Mouse (Mus musculus): ENCODE measurements around the gene Agrp. TPM values are rescaled to one million over a fixed set of nuclear protein-coding genes. Genes with fewer than 3 reads are reported as not detected.

The Agrp gene
- polyA plus RNA-seq, 1 experiment from 2014 or later: 0.69 TPM

DNA sequence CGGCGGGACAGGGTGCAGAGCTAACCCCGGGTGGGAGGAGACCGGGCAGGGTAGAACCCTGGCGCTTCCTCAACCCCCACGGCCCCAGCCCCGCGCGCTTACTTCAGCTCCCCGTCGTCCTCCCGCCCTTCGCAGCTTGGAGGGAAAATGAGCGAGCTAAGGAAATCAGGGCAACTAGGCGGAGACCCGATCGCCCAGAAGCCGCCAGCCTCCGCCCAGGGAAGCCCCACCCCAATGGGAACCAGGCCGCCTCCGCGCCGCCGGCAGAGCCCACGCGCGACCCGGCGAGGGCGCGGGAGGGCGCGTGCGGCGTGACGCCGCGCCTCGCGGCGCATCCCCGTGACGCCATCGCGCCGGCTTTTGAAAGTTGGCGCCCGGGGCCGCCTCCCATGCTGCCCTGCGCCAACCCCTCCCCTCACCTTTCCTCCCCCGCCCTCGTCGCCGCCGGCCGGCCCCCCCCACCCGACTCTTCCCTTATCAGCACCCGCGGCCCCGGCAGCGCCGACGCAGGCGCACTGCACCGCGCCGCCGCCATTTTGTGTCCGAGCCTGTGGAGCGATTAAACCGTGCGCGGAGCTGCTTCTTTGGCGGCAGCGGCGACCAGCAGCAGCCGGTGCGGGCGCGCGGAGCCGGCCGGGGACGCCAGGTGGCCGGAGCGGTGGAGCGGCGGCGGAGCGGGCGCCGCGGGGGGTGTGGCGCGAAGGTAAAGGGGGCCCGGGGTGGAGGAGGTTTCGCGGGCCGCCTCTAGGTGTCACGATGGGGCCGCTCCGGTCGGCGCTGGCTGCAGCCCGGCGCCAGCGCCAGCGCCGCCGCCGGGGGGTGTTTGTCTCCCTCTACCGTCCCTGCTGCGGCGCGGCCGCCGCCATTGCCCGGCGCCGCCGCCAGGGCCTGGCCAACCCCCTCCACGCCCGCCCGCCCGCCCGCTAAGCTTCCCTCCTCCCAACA, 903 bp downstream of the Agrp start, which contains the start of gene Ctcf:
Ctcf (plus strand) TSS at position 551 of the 945 bp plus-strand sequence.
- peak; percentile 92 for ATAC-seq (replicated peaks)
- Histone ChIP-seq H3K36me3 (no peaks in the 10 kb centered on the region), H3K9ac (replicated peaks) (peak within 1 kb of the TSS; percentile 98), H3K4me3 (peak within 1 kb of the TSS; percentile 93), H3K4me1 (peaks cover 43% of the 10 kb centered on the region), H3K27ac (replicated peaks) (peak within 1 kb of the TSS; percentile 100), H3K4me2 (replicated peaks) (peak within 1 kb of the TSS; percentile 78), H3K27me3 (no peaks in the 10 kb centered on the region), H3K9me3 (no peaks in the 10 kb centered on the region)
- under 1% methylated on average over 114 of the region's 126 CpGs for WGBS

DNA sequence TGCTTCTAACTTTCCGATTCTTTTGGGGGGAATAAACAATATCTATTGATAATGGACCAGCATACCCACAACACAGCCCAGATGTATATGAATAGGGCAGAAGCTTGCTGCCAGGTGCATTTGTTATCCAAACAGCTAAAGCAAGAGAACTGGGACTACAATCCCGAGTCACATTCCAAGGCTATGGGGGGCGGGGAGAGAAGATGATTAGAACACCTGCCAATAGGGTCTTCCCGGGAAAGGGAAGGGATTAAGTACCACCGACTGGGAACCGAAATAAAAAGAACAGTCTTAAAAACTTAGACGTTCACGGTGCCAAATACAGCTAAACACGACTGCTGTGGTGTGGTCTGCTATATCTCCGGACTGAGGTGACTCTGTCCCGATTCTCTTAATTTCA, 1.7 kb downstream of the Agrp start:
- Histone ChIP-seq H3K9me3 (no peaks in the 10 kb centered on the region), H3K4me3 (peak overlapping the region; percentile 93), H3K36me3 (no peaks in the 10 kb centered on the region), H3K4me1 (peaks cover 37% of the 10 kb centered on the region), H3K9ac (replicated peaks) (peak overlapping the region; percentile 98), H3K27ac (replicated peaks) (peak overlapping the region; percentile 100), H3K27me3 (no peaks in the 10 kb centered on the region), H3K4me2 (replicated peaks) (peak overlapping the region; percentile 78)
- WGBS: 1% methylated on average over 11 of the region's 11 CpGs
- no peak for ATAC-seq (replicated peaks)

DNA sequence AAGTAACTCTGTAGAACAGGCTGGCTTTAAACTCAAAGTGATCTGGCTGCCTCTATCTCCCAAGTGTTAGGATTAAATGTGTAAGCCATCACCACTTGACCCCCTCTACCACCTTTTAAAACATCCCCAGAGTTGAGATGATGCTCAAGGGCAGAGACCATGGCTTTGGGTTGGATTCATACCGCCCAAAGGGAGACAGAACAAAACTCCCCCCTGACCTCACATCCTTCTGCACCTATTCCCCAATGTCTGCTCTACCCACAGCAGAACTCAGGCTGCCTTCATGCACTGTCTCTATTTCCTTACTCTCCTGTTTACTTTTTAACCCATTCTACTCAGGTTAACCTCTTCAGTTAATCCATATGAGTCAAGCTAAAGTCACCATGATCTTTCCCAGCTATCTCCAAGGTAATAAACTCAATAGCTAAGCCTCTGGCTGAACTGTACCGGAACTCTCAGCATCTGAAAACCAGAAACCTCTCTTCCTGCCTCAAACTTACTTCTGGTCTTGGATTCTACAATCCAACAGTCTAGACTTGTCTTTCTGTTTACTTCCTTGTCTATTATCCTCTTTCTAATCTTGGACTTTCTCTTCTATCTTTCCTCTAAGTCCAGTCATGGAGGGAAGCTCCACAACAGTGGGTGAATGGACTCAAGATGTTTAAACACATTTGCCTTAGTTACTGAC, 2.3 kb downstream of the Agrp start:
- Histone ChIP-seq H3K4me3 (peak overlapping the region; percentile 93), H3K4me1 (peaks cover 33% of the 10 kb centered on the region), H3K27ac (replicated peaks) (no peak overlapping the region), H3K27me3 (no peaks in the 10 kb centered on the region), H3K9ac (replicated peaks) (no peak overlapping the region), H3K36me3 (no peaks in the 10 kb centered on the region), H3K9me3 (no peaks in the 10 kb centered on the region), H3K4me2 (replicated peaks) (peak overlapping the region; percentile 78)
- no peak for ATAC-seq (replicated peaks)
- 91% methylated on average over 2 of the region's 2 CpGs for WGBS

DNA sequence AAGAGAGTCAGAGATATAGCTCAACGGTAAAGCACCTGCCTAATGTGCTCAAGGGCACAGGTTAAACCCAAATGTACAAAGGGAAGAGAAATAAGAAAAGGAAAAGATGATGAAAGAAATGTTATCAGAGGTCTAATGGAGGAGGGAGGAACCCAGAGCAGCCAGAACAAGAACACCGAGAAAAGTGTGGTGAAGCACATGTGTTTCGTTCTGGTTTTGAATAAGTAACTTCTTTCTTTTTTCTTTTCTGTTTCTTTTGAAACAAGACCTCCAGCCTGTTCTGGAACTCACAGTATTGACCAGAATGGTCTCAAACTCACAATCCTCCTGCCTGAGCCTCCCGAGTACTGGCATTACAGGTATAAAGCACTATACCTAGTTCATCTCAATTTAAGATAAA, 7.9 kb downstream of the Agrp start:
- H3K4me1 ChIP-seq: peaks cover 7% of the 10 kb centered on the region
- no peak overlapping the region for H3K27ac ChIP-seq (replicated peaks)
- no peaks in the 10 kb centered on the region for H3K27me3 ChIP-seq
- H3K4me2 ChIP-seq (replicated peaks): no peak overlapping the region
- 85% methylated on average over 4 of the region's 4 CpGs for WGBS
- no peaks in the 10 kb centered on the region for H3K36me3 ChIP-seq
- H3K9ac ChIP-seq (replicated peaks): no peak overlapping the region
- no peak overlapping the region for H3K4me3 ChIP-seq
- H3K9me3 ChIP-seq: no peaks in the 10 kb centered on the region
- no peak for ATAC-seq (replicated peaks)

DNA sequence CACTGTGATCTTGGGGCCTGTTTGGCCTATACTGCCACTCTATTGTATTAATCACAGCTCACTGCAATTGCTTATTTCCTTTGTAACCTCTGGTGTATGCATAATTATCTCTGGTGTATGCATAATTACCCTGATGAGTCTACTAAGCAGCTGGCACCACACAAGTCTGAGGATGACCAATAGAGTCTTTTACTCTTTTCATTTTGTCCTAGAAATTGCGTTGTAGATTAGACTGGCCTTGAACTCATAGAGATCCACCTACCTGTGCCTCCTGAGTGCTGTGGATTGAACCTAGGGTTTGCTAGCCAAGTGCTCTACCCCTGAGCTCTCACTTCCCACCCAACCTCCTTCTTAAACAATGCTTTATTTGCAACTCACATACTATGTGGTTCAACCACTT, 11.1 kb downstream of the Agrp start:
- Histone ChIP-seq H3K4me3 (no peak overlapping the region), H3K9me3 (no peaks in the 10 kb centered on the region), H3K4me2 (replicated peaks) (no peak overlapping the region), H3K27ac (replicated peaks) (no peak overlapping the region), H3K9ac (replicated peaks) (no peak overlapping the region), H3K27me3 (no peaks in the 10 kb centered on the region), H3K4me1 (peaks cover 37% of the 10 kb centered on the region), H3K36me3 (peaks cover 6% of the 10 kb centered on the region; the same call in 1 of the 2 replicates)
- WGBS: 63% methylated on average over 1 of the region's 1 CpGs
- ATAC-seq (replicated peaks): no peak

DNA sequence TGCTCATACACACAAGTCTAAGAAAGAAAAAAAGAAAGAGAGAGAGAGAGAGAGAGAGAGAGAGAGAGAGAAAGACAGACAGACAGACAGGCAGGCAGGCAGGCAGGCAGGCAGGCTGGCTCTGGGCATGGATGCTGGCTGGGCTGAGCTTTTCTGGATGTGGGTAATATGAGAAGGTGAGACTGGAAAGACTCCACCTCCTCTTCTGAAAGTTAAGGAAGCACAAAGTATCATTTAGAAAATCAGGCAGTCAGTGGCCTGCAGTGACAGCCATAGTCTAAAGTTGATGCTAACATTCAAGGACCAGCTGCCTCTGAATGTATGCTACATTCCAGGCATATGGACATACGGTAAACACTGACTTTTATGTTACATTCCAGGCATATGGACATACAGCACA, 12.4 kb downstream of the Agrp start:
- Histone ChIP-seq H3K4me3 (no peak overlapping the region), H3K27me3 (no peaks in the 10 kb centered on the region), H3K27ac (replicated peaks) (peak overlapping the region; percentile 76), H3K4me2 (replicated peaks) (no peak overlapping the region), H3K9ac (replicated peaks) (no peak overlapping the region), H3K9me3 (no peaks in the 10 kb centered on the region), H3K4me1 (peaks cover 37% of the 10 kb centered on the region), H3K36me3 (peaks cover 18% of the 10 kb centered on the region)
- no peak for ATAC-seq (replicated peaks)
- 73% methylated on average over 1 of the region's 1 CpGs for WGBS

DNA sequence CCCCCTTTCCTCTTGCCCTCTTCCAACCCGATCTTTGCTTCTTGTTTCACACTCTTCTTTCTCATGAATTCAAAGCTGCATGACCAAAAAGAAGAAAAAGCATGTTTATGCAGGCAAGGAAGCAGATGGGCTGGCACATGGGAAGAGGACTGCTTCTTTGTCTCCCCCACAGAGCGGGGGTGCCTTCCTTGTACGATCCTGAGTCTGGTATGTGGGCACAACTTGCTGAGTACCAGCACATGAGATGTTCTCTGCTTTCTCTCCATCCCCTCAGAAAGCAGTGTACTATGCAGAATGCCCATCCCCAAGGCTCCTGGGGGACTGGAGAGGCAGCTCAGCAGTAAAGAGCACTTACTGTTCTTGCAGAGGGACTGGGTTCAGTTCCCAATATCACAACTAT, 12.8 kb downstream of the Agrp start:
- H3K4me1 ChIP-seq: peaks cover 37% of the 10 kb centered on the region
- H3K27ac ChIP-seq (replicated peaks): peak overlapping the region; percentile 76
- ATAC-seq (replicated peaks): no peak
- no peak overlapping the region for H3K4me3 ChIP-seq
- 59% methylated on average over 3 of the region's 3 CpGs for WGBS
- H3K9ac ChIP-seq (replicated peaks): 0 out of 2 replicates have a peak overlapping the region, but pooled peaks have one; percentile 5
- H3K9me3 ChIP-seq: no peaks in the 10 kb centered on the region
- peaks cover 22% of the 10 kb centered on the region for H3K36me3 ChIP-seq
- H3K4me2 ChIP-seq (replicated peaks): no peak overlapping the region
- H3K27me3 ChIP-seq: no peaks in the 10 kb centered on the region

DNA sequence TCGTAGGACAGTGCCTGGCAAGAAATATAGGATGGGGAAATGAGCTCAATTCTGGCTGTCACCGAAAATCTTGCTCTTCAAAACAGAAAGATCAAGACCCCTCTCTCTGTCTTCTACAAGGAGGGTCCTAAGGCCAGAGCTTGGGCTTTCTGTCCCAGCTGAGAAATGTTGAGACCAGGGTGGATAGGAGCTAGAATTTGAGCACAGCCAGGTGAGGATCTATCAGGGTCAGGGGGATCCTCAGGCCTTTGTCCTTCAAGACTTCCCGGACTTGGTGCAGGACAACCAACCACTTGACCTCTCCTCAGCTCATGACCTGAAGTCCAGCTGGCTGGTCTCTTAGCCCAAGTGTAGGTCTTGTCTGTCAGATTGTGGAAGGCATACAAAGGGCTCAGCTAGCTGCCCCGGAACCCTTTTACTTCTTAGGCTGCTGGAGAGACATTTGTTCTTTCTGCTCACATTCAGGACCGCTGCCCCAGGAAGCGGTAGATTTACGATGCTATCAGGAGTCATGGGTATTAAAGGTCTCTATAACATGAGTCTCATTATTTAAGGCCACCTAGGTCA, 13.4 kb downstream of the Agrp start:
- Histone ChIP-seq H3K9me3 (no peaks in the 10 kb centered on the region), H3K4me2 (replicated peaks) (no peak overlapping the region), H3K4me3 (no peak overlapping the region), H3K27me3 (no peaks in the 10 kb centered on the region), H3K36me3 (peaks cover 26% of the 10 kb centered on the region), H3K27ac (replicated peaks) (peak overlapping the region; percentile 76), H3K9ac (replicated peaks) (no peak overlapping the region), H3K4me1 (peaks cover 37% of the 10 kb centered on the region)
- no peak for ATAC-seq (replicated peaks)
- WGBS: 53% methylated on average over 7 of the region's 7 CpGs

DNA sequence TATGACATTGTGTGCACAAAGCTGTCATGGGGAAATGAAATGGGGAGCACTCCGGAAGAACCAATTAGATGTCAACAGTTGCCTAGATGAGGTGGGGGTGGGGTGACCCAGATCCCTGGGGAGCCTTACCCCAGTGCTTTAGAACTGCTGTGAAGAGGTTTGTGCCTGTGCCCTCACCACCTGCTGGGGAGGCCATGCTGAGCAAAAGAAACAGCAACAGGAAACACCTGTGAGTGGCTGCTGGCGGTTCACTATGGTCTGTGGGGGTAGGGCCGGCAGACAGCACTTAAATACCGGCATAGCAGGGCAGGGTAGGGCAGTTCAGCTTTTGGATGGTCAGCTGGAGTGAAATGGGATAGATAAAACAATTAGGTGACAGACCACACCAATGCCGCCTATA, 14.1 kb downstream of the Agrp start:
- Histone ChIP-seq H3K4me1 (peaks cover 37% of the 10 kb centered on the region), H3K4me2 (replicated peaks) (no peak overlapping the region), H3K36me3 (peaks cover 32% of the 10 kb centered on the region), H3K9me3 (no peaks in the 10 kb centered on the region), H3K9ac (replicated peaks) (no peak overlapping the region), H3K27ac (replicated peaks) (peak overlapping the region; percentile 74; the same call in 1 of the 2 replicates), H3K4me3 (no peak overlapping the region), H3K27me3 (no peaks in the 10 kb centered on the region)
- WGBS: 24% methylated on average over 5 of the region's 5 CpGs
- no peak for ATAC-seq (replicated peaks)

DNA sequence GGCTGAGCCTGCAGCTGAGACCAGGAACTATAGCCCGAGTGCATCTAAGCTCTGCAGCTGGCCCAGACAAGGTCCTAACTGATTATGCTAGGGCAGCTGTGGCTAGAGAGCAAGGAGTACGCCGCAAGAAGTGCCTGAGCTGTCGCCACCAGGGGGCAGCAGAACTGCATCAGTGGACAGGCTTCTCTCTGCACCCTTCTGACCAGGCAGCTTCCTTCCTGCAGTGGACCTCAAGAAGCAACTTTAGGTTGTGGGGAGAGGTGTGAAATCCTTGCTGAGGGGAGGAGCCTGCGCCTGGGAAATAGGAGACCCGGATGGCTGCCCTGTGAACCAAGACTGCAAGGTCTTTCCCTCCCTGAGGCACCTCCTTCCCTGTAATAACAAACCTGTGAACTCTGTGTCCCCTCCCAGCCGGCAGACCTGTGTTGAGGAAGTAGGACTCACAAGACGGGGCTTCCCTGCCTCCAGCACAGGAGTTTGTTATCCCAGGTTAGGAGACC, 14.7 kb downstream of the Agrp start:
- H3K9ac ChIP-seq (replicated peaks): no peak overlapping the region
- no peaks in the 10 kb centered on the region for H3K9me3 ChIP-seq
- H3K4me3 ChIP-seq: no peak overlapping the region
- no peaks in the 10 kb centered on the region for H3K27me3 ChIP-seq
- WGBS: 7% methylated on average over 8 of the region's 8 CpGs
- H3K4me2 ChIP-seq (replicated peaks): no peak overlapping the region
- peaks cover 37% of the 10 kb centered on the region for H3K4me1 ChIP-seq
- peaks cover 38% of the 10 kb centered on the region for H3K36me3 ChIP-seq
- H3K27ac ChIP-seq (replicated peaks): peak overlapping the region; percentile 74
- ATAC-seq (replicated peaks): peak; percentile 80

DNA sequence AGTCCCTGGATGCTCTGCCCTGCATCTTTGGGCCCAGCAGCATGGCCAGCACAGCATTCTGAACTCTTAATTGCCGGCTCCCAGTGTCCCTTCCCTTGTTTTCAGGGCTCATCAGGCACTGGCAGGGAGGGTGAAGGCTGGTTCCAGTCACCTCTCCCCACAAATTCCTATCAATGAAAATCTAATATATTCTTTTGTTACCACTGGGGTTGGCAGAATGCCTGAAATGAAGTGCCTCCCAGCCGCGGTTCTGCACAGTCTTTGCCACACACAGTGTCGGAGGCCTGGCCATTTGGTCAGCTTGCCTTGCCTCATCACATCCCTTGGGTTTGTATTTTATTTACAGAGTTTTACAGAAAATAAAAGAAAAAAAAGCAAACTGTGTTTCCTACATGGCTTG, 15.4 kb downstream of the Agrp start:
- 0 out of 2 replicates have a peak, but pooled peaks have one; percentile 21 for ATAC-seq (replicated peaks)
- H3K4me1 ChIP-seq: peaks cover 37% of the 10 kb centered on the region
- no peak overlapping the region for H3K4me2 ChIP-seq (replicated peaks)
- no peaks in the 10 kb centered on the region for H3K27me3 ChIP-seq
- WGBS: 24% methylated on average over 4 of the region's 4 CpGs
- peak overlapping the region; percentile 74 for H3K27ac ChIP-seq (replicated peaks)
- H3K4me3 ChIP-seq: no peak overlapping the region
- no peak overlapping the region for H3K9ac ChIP-seq (replicated peaks)
- peaks cover 45% of the 10 kb centered on the region for H3K36me3 ChIP-seq
- no peaks in the 10 kb centered on the region for H3K9me3 ChIP-seq
